Mouse (Mus musculus): Measurements from ENCODE around the gene Qars. TPM values are rescaled to one million over a fixed set of nuclear protein-coding genes. Genes with fewer than 3 reads are reported as not detected.

The Qars gene
- polyA plus RNA-seq, 1 experiment from 2014 or later, result 111 TPM

GRCm38 (mm10) chr9:108489702-108490558 lies 17.6 kb upstream of the Qars start:
- peak; percentile 19; the same call in 1 of the 2 replicates for ATAC-seq (replicated peaks; ENCODE audit: low FRiP score)
- peak overlapping the region; percentile 72 for H3K4me2 ChIP-seq
- peak overlapping the region; percentile 99 for H3K4me3 ChIP-seq (replicated peaks)
- H3K36me3 ChIP-seq, result peaks cover 79% of the 10 kb centered on the region
- no peaks in the 10 kb centered on the region for H3K27me3 ChIP-seq
- H3K9ac ChIP-seq, result peak overlapping the region; percentile 97; the same call in 1 of the 2 replicates
- WGBS, result 59% methylated on average over 26 of the region's 26 CpGs
- no peaks in the 10 kb centered on the region for H3K9me3 ChIP-seq (replicated peaks)
- H3K4me1 ChIP-seq, result peaks cover 21% of the 10 kb centered on the region
- H3K27ac ChIP-seq, result peak overlapping the region; percentile 98

GRCm38 (mm10) chr9:108490559-108491285 lies 16.8 kb upstream of the Qars start, which contains the start of gene Usp19:
Usp19 (plus strand) TSS chr9:108490602.
- Histone ChIP-seq H3K4me1 (peaks cover 21% of the 10 kb centered on the region), H3K36me3 (peaks cover 79% of the 10 kb centered on the region), H3K9me3 (replicated peaks) (no peaks in the 10 kb centered on the region), H3K4me2 (peak within 1 kb of the TSS; percentile 72), H3K9ac (peak within 1 kb of the TSS; percentile 97), H3K4me3 (replicated peaks) (peak within 1 kb of the TSS; percentile 99), H3K27me3 (no peaks in the 10 kb centered on the region), H3K27ac (peak within 1 kb of the TSS; percentile 98)
- ATAC-seq (replicated peaks; ENCODE audit: low FRiP score), result peak; percentile 95
- under 1% methylated on average over 69 of the region's 69 CpGs for WGBS

GRCm38 (mm10) chr9:108491286-108491580 lies 16.3 kb upstream of the Qars start:
- H3K4me1 ChIP-seq, result peaks cover 21% of the 10 kb centered on the region
- H3K27me3 ChIP-seq, result no peaks in the 10 kb centered on the region
- 8% methylated on average over 12 of the region's 12 CpGs for WGBS
- H3K4me2 ChIP-seq, result peak overlapping the region; percentile 72
- H3K4me3 ChIP-seq (replicated peaks), result peak overlapping the region; percentile 99
- ATAC-seq (replicated peaks; ENCODE audit: low FRiP score), result no peak
- peak overlapping the region; percentile 98 for H3K27ac ChIP-seq
- no peaks in the 10 kb centered on the region for H3K9me3 ChIP-seq (replicated peaks)
- peaks cover 79% of the 10 kb centered on the region for H3K36me3 ChIP-seq
- peak overlapping the region; percentile 97 for H3K9ac ChIP-seq

GRCm38 (mm10) chr9:108492043-108492750 lies 15.3 kb upstream of the Qars start:
- Histone ChIP-seq H3K36me3 (peaks cover 79% of the 10 kb centered on the region), H3K27ac (0 out of 2 replicates have a peak overlapping the region, but pooled peaks have one; percentile 98), H3K9me3 (replicated peaks) (no peaks in the 10 kb centered on the region), H3K4me2 (peak overlapping the region; percentile 72), H3K9ac (peak overlapping the region; percentile 97), H3K4me1 (peaks cover 21% of the 10 kb centered on the region), H3K4me3 (replicated peaks) (peak overlapping the region; percentile 99), H3K27me3 (no peaks in the 10 kb centered on the region)
- 78% methylated on average over 16 of the region's 16 CpGs for WGBS
- no peak for ATAC-seq (replicated peaks; ENCODE audit: low FRiP score)

- no peak for ATAC-seq (replicated peaks; ENCODE audit: low FRiP score)
- Histone ChIP-seq H3K9me3 (replicated peaks) (no peaks in the 10 kb centered on the region), H3K4me2 (no peak overlapping the region), H3K9ac (no peak overlapping the region), H3K27me3 (no peaks in the 10 kb centered on the region), H3K36me3 (peaks cover 79% of the 10 kb centered on the region), H3K4me3 (replicated peaks) (no peak overlapping the region), H3K27ac (no peak overlapping the region), H3K4me1 (peaks cover 21% of the 10 kb centered on the region)
- 98% methylated on average over 8 of the region's 8 CpGs for WGBS
Observed at GRCm38 (mm10) chr9:108493246-108493645, 14.3 kb upstream of the Qars start.

- H3K9me3 ChIP-seq (replicated peaks), result no peaks in the 10 kb centered on the region
- H3K27me3 ChIP-seq, result no peaks in the 10 kb centered on the region
- WGBS, result 95% methylated on average over 19 of the region's 19 CpGs
- peaks cover 21% of the 10 kb centered on the region for H3K4me1 ChIP-seq
- H3K4me3 ChIP-seq (replicated peaks), result no peak overlapping the region
- no peak for ATAC-seq (replicated peaks; ENCODE audit: low FRiP score)
- no peak overlapping the region for H3K9ac ChIP-seq
- no peak overlapping the region for H3K4me2 ChIP-seq
- H3K36me3 ChIP-seq, result peaks cover 79% of the 10 kb centered on the region
- H3K27ac ChIP-seq, result no peak overlapping the region
Observed at GRCm38 (mm10) chr9:108494146-108494825, 13.2 kb upstream of the Qars start.

- Histone ChIP-seq H3K27me3 (no peaks in the 10 kb centered on the region), H3K4me2 (no peak overlapping the region), H3K27ac (no peak overlapping the region), H3K4me1 (peaks cover 15% of the 10 kb centered on the region), H3K36me3 (peaks cover 80% of the 10 kb centered on the region), H3K9me3 (replicated peaks) (no peaks in the 10 kb centered on the region), H3K9ac (no peak overlapping the region), H3K4me3 (replicated peaks) (no peak overlapping the region)
- ATAC-seq (replicated peaks; ENCODE audit: low FRiP score), result no peak
- WGBS, result 83% methylated on average over 10 of the region's 10 CpGs
Observed at GRCm38 (mm10) chr9:108494905-108495304, 12.6 kb upstream of the Qars start.

GRCm38 (mm10) chr9:108499231-108499630 lies 8.3 kb upstream of the Qars start:
- no peak for ATAC-seq (replicated peaks; ENCODE audit: low FRiP score)
- H3K4me2 ChIP-seq, result no peak overlapping the region
- no peak overlapping the region for H3K9ac ChIP-seq
- H3K36me3 ChIP-seq, result peaks cover 94% of the 10 kb centered on the region
- 96% methylated on average over 7 of the region's 7 CpGs for WGBS
- H3K27me3 ChIP-seq, result no peaks in the 10 kb centered on the region
- no peak overlapping the region for H3K27ac ChIP-seq
- no peak overlapping the region for H3K4me3 ChIP-seq (replicated peaks)
- no peaks in the 10 kb centered on the region for H3K9me3 ChIP-seq (replicated peaks)
- H3K4me1 ChIP-seq, result no peaks in the 10 kb centered on the region

- H3K27me3 ChIP-seq, result no peaks in the 10 kb centered on the region
- H3K9ac ChIP-seq, result no peak overlapping the region
- no peak overlapping the region for H3K4me3 ChIP-seq (replicated peaks)
- H3K27ac ChIP-seq, result no peak overlapping the region
- H3K9me3 ChIP-seq (replicated peaks), result no peaks in the 10 kb centered on the region
- H3K36me3 ChIP-seq, result peaks cover 87% of the 10 kb centered on the region
- H3K4me1 ChIP-seq, result no peaks in the 10 kb centered on the region
- no peak for ATAC-seq (replicated peaks; ENCODE audit: low FRiP score)
- no peak overlapping the region for H3K4me2 ChIP-seq
- 96% methylated on average over 15 of the region's 15 CpGs for WGBS
Observed at GRCm38 (mm10) chr9:108499943-108500342, 7.6 kb upstream of the Qars start.

GRCm38 (mm10) chr9:108506901-108507300 lies 605 bp upstream of the Qars start:
- no peak for ATAC-seq (replicated peaks; ENCODE audit: low FRiP score)
- WGBS, result 86% methylated on average over 7 of the region's 7 CpGs
- Histone ChIP-seq H3K36me3 (peaks cover 47% of the 10 kb centered on the region), H3K9ac (peak overlapping the region; percentile 68; the same call in 1 of the 2 replicates), H3K27me3 (no peaks in the 10 kb centered on the region), H3K27ac (peak overlapping the region; percentile 91), H3K9me3 (replicated peaks) (no peaks in the 10 kb centered on the region), H3K4me2 (peak overlapping the region; percentile 73), H3K4me3 (replicated peaks) (peak overlapping the region; percentile 76), H3K4me1 (peaks cover 16% of the 10 kb centered on the region)

GRCm38 (mm10) chr9:108508776-108509175 lies 1.3 kb downstream of the Qars start:
- Histone ChIP-seq H3K9me3 (replicated peaks) (no peaks in the 10 kb centered on the region), H3K9ac (peak overlapping the region; percentile 68), H3K27me3 (no peaks in the 10 kb centered on the region), H3K4me3 (replicated peaks) (peak overlapping the region; percentile 76), H3K36me3 (peaks cover 49% of the 10 kb centered on the region), H3K4me2 (peak overlapping the region; percentile 73), H3K4me1 (peaks cover 16% of the 10 kb centered on the region), H3K27ac (no peak overlapping the region)
- ATAC-seq (replicated peaks; ENCODE audit: low FRiP score), result no peak
- WGBS, result 89% methylated on average over 7 of the region's 7 CpGs

Data from kidney, embryonic 15.5 days (tissue).